8 mouse cellular contexts compared by ENCODE assay signal in genomic region chr8:83441656-83442242, GRCm38 (mm10). TPM values are rescaled to one million over a fixed set of nuclear protein-coding genes. Genes with fewer than 3 reads are reported as not detected.
DNase-seq lines count a peak whose midpoint lies in the region; ATAC-seq and TF ChIP-seq lines count a peak whose summit lies in the region.

No protein-coding gene starts in this region.

- peak overlapping the region; percentile 91 for H3K4me3 ChIP-seq in heart, embryonic 13.5 days
- H3K4me3 ChIP-seq in ES-E14 (ENCODE audit: insufficient read depth in 1 of 2, low read depth in 1 of 2, low read length in 2 of 2, poor library complexity in 1 of 2, severe bottlenecking in 1 of 2): peak overlapping the region; percentile 75 to 88
- H3K4me3 ChIP-seq in limb, embryonic 12.5 days (replicated peaks): peak overlapping the region; percentile 95
- H3K4me3 ChIP-seq in stomach, embryonic 15.5 days (replicated peaks): peak overlapping the region; percentile 74

- 2% methylated on average over 29 of the region's 29 CpGs for WGBS in heart, embryonic 13.5 days
- WGBS in limb, embryonic 12.5 days: 2% methylated on average over 29 of the region's 29 CpGs
- 1% methylated on average over 29 of the region's 29 CpGs for WGBS in stomach, embryonic 15.5 days

- peak overlapping the region; percentile 92 for H3K9ac ChIP-seq in heart, embryonic 13.5 days
- peak overlapping the region; percentile 89 for H3K9ac ChIP-seq in ES-E14 (ENCODE audit: insufficient read depth, low read depth, low read length, poor library complexity, severe bottlenecking)
- peak overlapping the region; percentile 93 for H3K9ac ChIP-seq in limb, embryonic 12.5 days (replicated peaks)
- H3K9ac ChIP-seq in stomach, embryonic 15.5 days: peak overlapping the region; percentile 87

- peak overlapping the region; percentile 83 for H3K27ac ChIP-seq in heart, embryonic 13.5 days (replicated peaks)
- no peak overlapping the region for H3K27ac ChIP-seq in ES-E14 (ENCODE audit: insufficient read depth, low read depth, low read length, poor library complexity, severe bottlenecking)
- peak overlapping the region; percentile 94 for H3K27ac ChIP-seq in limb, embryonic 12.5 days
- peak overlapping the region; percentile 86 for H3K27ac ChIP-seq in stomach, embryonic 15.5 days

- no peaks in the 10 kb centered on the region for H3K9me3 ChIP-seq in heart, embryonic 13.5 days
- no peaks in the 10 kb centered on the region for H3K9me3 ChIP-seq in ES-E14 (ENCODE audit: control insufficient read depth, insufficient read depth, low read depth, low read length)
- no peaks in the 10 kb centered on the region for H3K9me3 ChIP-seq in limb, embryonic 12.5 days
- H3K9me3 ChIP-seq in stomach, embryonic 15.5 days: no peaks in the 10 kb centered on the region

- H3K4me2 ChIP-seq in heart, embryonic 13.5 days: peak overlapping the region; percentile 83
- peak overlapping the region; percentile 71 for H3K4me2 ChIP-seq in limb, embryonic 12.5 days
- H3K4me2 ChIP-seq in stomach, embryonic 15.5 days: peak overlapping the region; percentile 73

- H3K4me1 ChIP-seq in heart, embryonic 13.5 days: peaks cover 17% of the 10 kb centered on the region
- H3K4me1 ChIP-seq in ES-E14 (ENCODE audit: control insufficient read depth in 2 of 2, insufficient read depth in 2 of 2, low read length in 2 of 2, poor library complexity in 1 of 2): no peaks in the 10 kb centered on the region; a peak in 1 of 4 replicates
- peaks cover 15% of the 10 kb centered on the region for H3K4me1 ChIP-seq in limb, embryonic 12.5 days (replicated peaks)
- H3K4me1 ChIP-seq in stomach, embryonic 15.5 days: peaks cover 5% of the 10 kb centered on the region; the same call in 1 of the 2 replicates

- in situ Hi-C loops in ES-E14 (cut with MboI; ENCODE audit: low sequenced_read_pairs in 2 of 2, unreplicated experiment in 2 of 2): no loop called here

- intact Hi-C loops in heart, postnatal 25 days (cut with DNase I): loop anchor here (5.0 to 10.0 kb wide), 4 partner anchors 109 to 513 kb away; partner anchors contain the start of genes Asf1b, Elmod2, Gm10644 and Ndufb7

- ATAC-seq in heart, embryonic 13.5 days (ENCODE audit: extremely low read depth, insufficient number of reproducible peaks, low FRiP score, low TSS enrichment): no peak
- ATAC-seq in erythroid progenitor cell, adult 5-6 weeks (replicated peaks; ENCODE audit: low FRiP score, poor library complexity, severe bottlenecking): peak; percentile 33
- ATAC-seq in limb, embryonic 12.5 days (ENCODE audit: insufficient number of reproducible peaks, insufficient read depth, low FRiP score, low TSS enrichment, low read depth): no peak
- ATAC-seq in stomach, embryonic 15.5 days (ENCODE audit: insufficient read depth, low FRiP score, low read depth): no peak

- H3K36me3 ChIP-seq in heart, embryonic 13.5 days: peaks cover 13% of the 10 kb centered on the region
- H3K36me3 ChIP-seq in ES-E14 (ENCODE audit: control insufficient read depth, insufficient read depth, low read length, poor library complexity, severe bottlenecking): 0 out of 2 replicates have a peak, but pooled peaks cover 2% of the 10 kb centered on the region
- peaks cover 13% of the 10 kb centered on the region for H3K36me3 ChIP-seq in limb, embryonic 12.5 days
- no peaks in the 10 kb centered on the region for H3K36me3 ChIP-seq in stomach, embryonic 15.5 days

- no peaks in the 10 kb centered on the region for H3K27me3 ChIP-seq in heart, embryonic 13.5 days (replicated peaks)
- H3K27me3 ChIP-seq in limb, embryonic 12.5 days: no peaks in the 10 kb centered on the region
- H3K27me3 ChIP-seq in stomach, embryonic 15.5 days (replicated peaks): no peaks in the 10 kb centered on the region

- no peak for DNase-seq in heart, postnatal 25 days (ENCODE audit: low spot score)
- no peak for DNase-seq in ES-E14 (ENCODE audit: low read depth, low spot score)
- DNase-seq in adrenal gland, adult (ENCODE audit: inconsistent age in 2 of 2, low spot score in 1 of 2): no peak
- DNase-seq in layer of hippocampus, adult 9-11 months: no peak

TF ChIP-seq in ES-E14, 5 proteins besides CTCF, POLR2A, EP300 and RAD21:
- TF ChIP-seq MAFK (IDR thresholded peaks at IDR 0.05; ENCODE audit: insufficient read depth, low read depth, low read length) (no peak), ZC3H11A (IDR thresholded peaks at IDR 0.05; ENCODE audit: borderline replicate concordance, low read depth, low read length) (no peak), CHD2 (IDR thresholded peaks at IDR 0.05; ENCODE audit: low read depth, low read length) (no peak), HCFC1 (IDR thresholded peaks at IDR 0.05; ENCODE audit: borderline replicate concordance, insufficient read depth, low read length) (no peak; the same call in 1 of the 2 replicates), ZNF384 (IDR thresholded peaks at IDR 0.05; ENCODE audit: low read depth, low read length) (no peak)

RNA-seq across cellular contexts. Expression of gene Scoc, which starts 16.4 kb away (rescaled TPM):
- polyA plus RNA-seq in heart, embryonic 13.5 days (2015; fragmentation: Nextera tagmentation; extraction: Ambion mirVana): 80.1 and 83.2 TPM in 2 replicates
- 10 to 100 TPM; 45.3 to 48.1 TPM for total RNA-seq in heart, postnatal 25 days (2021)
- 40.8 and 76.5 TPM in 2 replicates for total RNA-seq in ES-E14 (2012; rRNA removed)
- 136 and 184 TPM in 2 replicates for total RNA-seq in erythroid progenitor cell, adult 5-6 weeks (2015; ENCODE audit: low replicate concordance)
- total RNA-seq in erythroid progenitor cell, adult 5-6 weeks (2017; ENCODE audit: low replicate concordance): 126 and 141 TPM in 2 replicates
- 109 and 127 TPM in 2 replicates for polyA plus RNA-seq in limb, embryonic 12.5 days (2016; fragmentation: Nextera tagmentation; extraction: Ambion mirVana)
- 102 and 104 TPM in 2 replicates for polyA plus RNA-seq in stomach, embryonic 15.5 days (2015; fragmentation: Nextera tagmentation; extraction: Ambion mirVana)

RNA-seq across cellular contexts. Expression of gene Clgn, which starts 52.1 kb away (rescaled TPM):
- 0.06 and 0.09 TPM in 2 replicates for polyA plus RNA-seq in heart, embryonic 13.5 days (2015; fragmentation: Nextera tagmentation; extraction: Ambion mirVana)
- not detected for total RNA-seq in heart, postnatal 25 days (2021)
- 13.0 and 19.2 TPM in 2 replicates for total RNA-seq in ES-E14 (2012; rRNA removed)
- 5.8 and 8.0 TPM in 2 replicates for total RNA-seq in erythroid progenitor cell, adult 5-6 weeks (2015; ENCODE audit: low replicate concordance)
- 4.9 and 10.9 TPM in 2 replicates for total RNA-seq in erythroid progenitor cell, adult 5-6 weeks (2017; ENCODE audit: low replicate concordance)
- polyA plus RNA-seq in limb, embryonic 12.5 days (2016; fragmentation: Nextera tagmentation; extraction: Ambion mirVana): 3.1 and 3.8 TPM in 2 replicates
- 0.41 and 0.52 TPM in 2 replicates for polyA plus RNA-seq in stomach, embryonic 15.5 days (2015; fragmentation: Nextera tagmentation; extraction: Ambion mirVana)

Comparison
In these comparisons a context has a peak if more than half of its experiments do, and no peak if none do; other contexts are left out.
1. RNA of gene Clgn, which starts 52.1 kb away (total RNA-seq): 13.0 to 19.2 TPM in ES-E14 and 4.9 to 10.9 TPM in erythroid progenitor cell, adult 5-6 weeks; not detected in heart, postnatal 25 days; every median in the first group is over 4 times any median in the second.
2. Peak in every context shown above with its lines, with median percentiles within 50 percentile points of each other: H3K4me2 ChIP-seq, H3K4me3 ChIP-seq and H3K9ac ChIP-seq.